Mouse (Mus musculus) urinary bladder, postnatal 36 days (tissue): ENCODE measurements around the gene Ddr2.
A peak's percentile ranks its signal among the peaks of the same experiment; 100 is the strongest.

Experiments
- DNase-seq, 2 experiments: peaks; one replicate each; pipeline ENCODE4 v3.0.0; 2022; ENCODE audit warnings: low spot score in 2 of 2, mixed read lengths in 1 of 2

Ddr2 gene

GRCm38 (mm10) chr1:170110516-170111332 is at the start of gene Ddr2:
Ddr2 (minus strand) TSS chr1:170110762.
- peak; percentile 35 to 71 for DNase-seq

- DNase-seq, result no peak
Measured at GRCm38 (mm10) chr1:170159707-170160106, 49.1 kb upstream of the Ddr2 start.

- no peak for DNase-seq
Measured at GRCm38 (mm10) chr1:170155761-170156160, 45.2 kb upstream of the Ddr2 start.

- no peak for DNase-seq
Measured at GRCm38 (mm10) chr1:170155298-170155697, 44.7 kb upstream of the Ddr2 start.

- DNase-seq, result no peak
Measured at GRCm38 (mm10) chr1:170153986-170154385, 43.4 kb upstream of the Ddr2 start.

DNA sequence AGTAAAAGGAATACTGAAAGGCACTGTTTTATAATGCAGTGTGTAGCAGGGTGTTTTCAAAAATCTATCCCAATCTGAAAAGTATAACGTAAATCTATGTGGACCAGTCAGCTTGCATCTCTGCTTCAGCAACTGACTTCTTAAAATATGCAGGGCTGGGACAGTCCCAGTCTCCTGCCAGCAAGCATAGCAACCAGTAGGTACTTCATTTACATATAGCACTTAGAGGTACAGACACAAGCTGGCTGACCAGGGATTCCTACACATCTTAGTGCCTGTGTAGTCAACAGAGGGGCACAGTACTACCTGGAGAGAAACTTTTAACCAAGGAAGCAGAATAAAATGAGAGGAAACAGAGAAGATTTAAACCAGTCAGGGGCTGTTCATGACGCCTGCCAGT is 42.0 kb upstream of the Ddr2 start:
- no peak for DNase-seq

- no peak for DNase-seq
Measured at GRCm38 (mm10) chr1:170150870-170151269, 40.3 kb upstream of the Ddr2 start.

GRCm38 (mm10) chr1:170149756-170150155 is 39.2 kb upstream of the Ddr2 start:
- no peak for DNase-seq

DNA sequence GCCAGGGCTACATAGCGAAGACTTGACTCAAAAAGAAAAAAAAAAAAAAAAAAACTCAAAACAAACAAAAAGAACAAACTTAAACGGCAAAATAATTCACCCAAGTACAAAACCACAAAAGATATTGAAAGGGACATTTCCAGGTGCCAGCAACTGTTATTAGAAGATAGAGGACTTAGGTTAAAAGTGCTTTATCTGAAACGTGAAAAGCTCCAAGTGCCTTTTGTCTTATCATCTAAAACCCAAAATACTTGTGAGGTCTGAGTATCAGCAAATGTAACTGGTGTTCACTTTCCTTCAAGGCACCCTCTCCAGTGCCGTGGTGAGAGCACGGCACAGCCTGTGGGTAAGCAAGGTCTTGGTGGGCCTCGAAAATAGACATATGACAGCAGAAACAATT is 38.0 kb upstream of the Ddr2 start:
- DNase-seq, result no peak

DNA sequence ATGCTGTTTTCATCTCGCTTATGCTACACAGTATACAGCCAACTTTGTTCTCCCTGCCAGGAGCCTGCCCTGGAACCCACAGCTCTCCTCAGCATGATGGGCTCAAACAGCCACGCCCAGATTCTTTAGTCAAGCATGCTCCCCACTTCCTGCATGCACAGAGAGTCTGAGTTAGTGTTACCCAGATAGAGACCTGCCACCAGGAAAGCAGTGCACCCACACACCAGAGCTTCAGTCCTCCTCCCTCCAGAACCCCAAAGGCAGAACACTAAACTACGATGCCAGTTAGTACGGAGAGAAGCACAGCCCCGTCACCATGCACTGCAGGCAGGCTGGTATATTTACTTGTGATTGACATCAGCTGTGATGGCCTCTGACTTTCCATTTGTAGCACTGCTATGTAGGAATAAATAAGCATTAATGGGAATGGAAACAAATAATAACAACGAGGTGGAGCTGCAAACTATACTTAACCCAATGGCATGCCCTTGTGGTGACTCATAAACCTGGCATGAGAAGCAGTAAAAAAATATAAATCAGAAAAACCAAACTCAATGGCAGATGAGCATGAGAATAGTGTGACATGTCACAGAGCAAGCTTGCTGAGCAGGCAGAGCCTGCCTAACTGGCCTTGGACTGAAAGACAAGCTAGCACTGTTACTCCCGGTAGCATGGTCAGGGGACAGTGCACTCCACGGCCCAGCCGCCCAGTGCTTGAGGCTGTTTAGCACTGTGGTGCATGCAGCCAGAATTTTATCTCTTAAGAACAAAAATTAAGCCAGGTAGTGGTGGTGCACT is 37.3 kb upstream of the Ddr2 start:
- peak; percentile 44 to 64 for DNase-seq

DNA sequence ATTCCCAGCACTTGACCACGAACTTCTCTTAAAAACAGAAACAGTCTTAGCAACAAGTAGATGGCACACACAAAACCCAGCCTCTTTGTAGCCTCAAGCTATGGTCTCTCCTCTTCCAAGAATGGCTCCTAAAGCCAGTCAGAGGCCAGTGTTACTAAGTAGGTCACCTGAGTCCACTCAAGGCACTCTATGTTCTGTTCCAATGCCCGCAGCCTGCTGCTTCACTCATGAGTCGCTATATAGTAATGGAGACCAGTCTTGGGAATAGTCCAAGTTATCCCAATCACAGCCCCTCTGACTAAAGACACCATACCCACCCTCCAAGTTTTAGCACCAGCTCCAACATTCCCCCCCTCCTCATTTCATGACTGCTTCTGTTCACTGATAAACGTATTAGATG is 35.0 kb upstream of the Ddr2 start:
- no peak for DNase-seq

DNA sequence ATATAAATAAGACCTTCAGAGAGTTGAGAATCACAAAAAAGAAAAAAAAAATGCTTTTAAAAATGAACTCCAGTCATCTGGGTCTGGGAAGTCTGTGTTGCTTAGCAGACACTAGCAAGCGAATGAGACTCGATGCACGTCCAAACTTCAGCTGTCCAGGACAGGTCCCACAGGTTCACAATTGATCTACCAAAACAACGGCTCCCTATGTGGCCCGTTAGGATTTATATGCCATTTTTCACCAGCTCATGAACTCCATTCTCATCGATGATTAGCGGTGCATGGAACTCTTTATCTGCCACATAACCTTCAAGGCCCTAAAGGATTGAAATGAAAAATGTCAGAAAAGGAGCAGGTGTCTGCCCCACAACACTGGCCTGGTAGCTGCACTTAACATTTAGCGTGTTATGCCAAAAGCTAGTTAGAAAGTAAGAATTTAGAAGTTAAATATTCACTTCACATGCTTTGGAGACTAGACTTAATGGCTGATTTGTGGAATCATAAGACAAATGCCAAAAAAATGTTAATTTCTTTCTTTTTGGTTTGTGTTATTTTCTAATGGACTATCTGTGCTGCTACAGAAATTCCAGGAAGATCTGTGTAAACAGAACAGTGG is 31.8 kb upstream of the Ddr2 start:
- DNase-seq, result no peak

GRCm38 (mm10) chr1:170141626-170142025 is 31.1 kb upstream of the Ddr2 start:
- no peak for DNase-seq

DNA sequence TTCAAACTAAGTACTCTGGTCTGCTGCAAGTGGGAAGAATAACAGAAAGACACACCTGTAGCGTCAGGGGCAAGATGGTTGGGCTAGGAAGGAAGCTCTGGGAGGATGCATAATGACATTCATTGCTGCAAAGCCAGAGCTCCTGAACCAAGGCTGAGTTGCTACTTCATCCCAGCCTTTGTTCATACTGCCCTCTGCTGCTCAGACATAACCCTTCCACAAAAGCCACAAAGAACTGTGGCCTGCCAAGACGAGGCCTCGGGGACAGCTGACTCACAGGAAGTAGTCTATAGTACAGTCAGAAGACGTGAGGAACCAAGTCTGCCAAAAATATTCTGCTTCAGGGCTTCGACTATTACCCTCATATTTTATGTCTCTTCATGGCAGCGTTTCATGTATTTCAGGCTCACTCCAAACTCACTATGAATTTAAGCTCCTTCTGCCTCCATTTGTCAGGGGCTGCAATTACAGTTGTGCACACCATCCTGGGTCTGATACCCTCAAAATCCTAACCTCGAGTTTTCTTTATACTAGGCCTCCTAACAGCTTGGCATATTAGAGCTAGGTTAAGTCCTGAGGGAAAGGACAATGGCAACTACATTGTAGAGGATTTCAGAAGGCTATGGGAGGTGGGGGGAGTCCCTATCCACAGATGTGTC is 25.9 kb upstream of the Ddr2 start:
- peak; percentile 61 to 78 for DNase-seq

- DNase-seq, result no peak
Measured at GRCm38 (mm10) chr1:170134264-170134663, 23.7 kb upstream of the Ddr2 start.

DNA sequence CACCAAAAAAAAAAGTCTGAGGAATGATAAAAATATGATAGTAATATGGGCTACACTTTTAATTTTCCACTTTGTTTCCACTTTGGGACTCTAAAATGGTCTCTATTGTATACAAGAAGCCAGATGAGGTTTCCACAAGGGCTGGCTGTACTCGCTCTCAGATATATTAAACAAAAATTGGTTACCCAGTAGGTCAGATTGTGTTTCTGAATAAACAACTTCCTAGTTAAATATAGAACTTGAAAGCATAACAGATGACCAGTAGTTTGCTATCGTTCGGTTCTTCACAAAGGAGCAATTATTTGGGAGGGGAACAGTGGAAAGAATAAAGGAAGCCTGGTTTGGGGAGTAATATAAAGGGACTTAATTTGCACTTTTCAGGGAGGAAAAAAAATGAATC is 20.4 kb upstream of the Ddr2 start:
- no peak for DNase-seq

DNA sequence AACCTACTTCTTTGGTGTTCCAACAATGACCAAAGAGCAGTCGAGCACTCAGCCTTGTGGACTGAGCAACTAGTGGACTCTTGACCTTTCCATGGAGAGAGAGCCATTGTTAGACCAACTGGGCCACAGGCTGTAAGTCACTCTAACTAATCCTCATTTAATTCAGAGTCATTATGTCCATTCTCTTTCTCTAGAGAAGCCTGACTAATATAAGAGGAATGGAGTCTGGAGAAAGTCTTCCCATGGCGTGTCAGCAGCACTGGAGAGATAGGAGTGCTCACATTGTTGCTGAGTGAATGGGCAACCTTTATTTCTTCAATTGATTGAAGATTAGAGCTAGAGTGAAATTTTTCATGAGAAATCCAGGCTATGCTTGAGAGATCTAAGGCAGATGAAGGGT is 14.1 kb upstream of the Ddr2 start:
- DNase-seq, result no peak

- no peak for DNase-seq
Measured at GRCm38 (mm10) chr1:170113616-170114015, 3.1 kb upstream of the Ddr2 start.

DNA sequence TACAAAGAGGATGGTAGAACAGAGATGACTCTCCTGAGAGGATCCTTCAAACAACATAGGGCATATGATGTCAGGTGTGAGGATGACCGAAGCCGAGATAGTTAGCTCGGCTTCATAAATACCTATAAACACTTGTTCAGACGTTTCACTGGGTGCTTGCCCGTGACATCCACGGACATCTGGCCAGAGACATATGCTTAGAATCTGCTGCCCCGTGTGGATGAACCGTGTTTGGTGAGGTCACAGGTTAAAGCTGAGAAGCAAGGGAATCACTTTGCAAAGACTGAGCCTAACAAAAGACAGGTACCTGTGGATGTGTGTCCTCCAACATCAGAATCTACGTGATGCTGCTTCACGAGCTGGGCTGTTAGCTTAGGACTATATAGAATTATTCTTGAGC is 1.7 kb upstream of the Ddr2 start:
- no peak for DNase-seq

DNA sequence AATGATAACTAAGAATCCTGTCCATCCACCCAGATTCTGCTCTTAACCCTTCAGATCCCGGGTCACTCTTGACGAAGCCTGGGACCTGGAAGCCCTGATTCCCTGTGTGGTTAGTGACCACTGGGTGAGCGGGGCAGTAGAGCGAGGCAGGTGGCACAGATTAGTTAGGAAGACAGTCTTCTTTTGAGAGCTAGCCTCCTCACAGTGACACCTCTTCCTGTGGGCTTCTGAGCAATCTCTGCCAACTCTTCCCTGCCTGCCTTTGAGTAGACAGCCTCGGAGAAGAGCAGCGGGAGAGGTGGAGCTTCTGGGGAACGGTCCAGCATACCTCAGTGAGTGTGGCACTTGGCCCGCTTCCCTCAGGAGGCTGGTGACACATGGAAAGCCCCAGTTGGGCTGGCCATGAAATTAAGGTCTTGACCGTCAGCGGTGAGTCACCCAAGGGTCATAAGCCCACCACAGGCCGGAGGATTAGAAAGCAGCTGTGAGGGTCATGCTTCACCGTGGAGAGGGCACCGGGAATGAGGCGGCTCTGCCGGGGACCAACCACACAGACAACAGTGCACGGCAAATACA is 1.2 kb upstream of the Ddr2 start:
- DNase-seq, result peak in 1 of 2 experiments; percentile 10

GRCm38 (mm10) chr1:170109776-170110515 is 616 bp downstream of the Ddr2 start:
- peak; percentile 16 to 27 for DNase-seq
